In genomic region chr16:37868506-37869469, GRCm38 (mm10) we compare ENCODE assay signal across 8 mouse cellular contexts. TPM values are rescaled to one million over a fixed set of nuclear protein-coding genes. Genes with fewer than 3 reads are reported as not detected.
A peak's percentile ranks its signal among the peaks of the same experiment; 100 is the strongest.
DNase-seq lines count a peak whose midpoint lies in the region; ATAC-seq and TF ChIP-seq lines count a peak whose summit lies in the region.

No protein-coding gene starts in this region.

- H3K9me3 ChIP-seq in MEL (replicated peaks; ENCODE audit: insufficient read depth, low read length), result no peaks in the 10 kb centered on the region
- H3K9me3 ChIP-seq in kidney, embryonic 14.5 days (ENCODE audit: control insufficient read depth, low read length), result no peaks in the 10 kb centered on the region
- H3K9me3 ChIP-seq in liver, embryonic 15.5 days (replicated peaks), result no peaks in the 10 kb centered on the region
- no peaks in the 10 kb centered on the region for H3K9me3 ChIP-seq in neural tube, embryonic 11.5 days (ENCODE audit: control insufficient read depth, low read length)

- peak overlapping the region; percentile 98 to 100 for H3K4me3 ChIP-seq in MEL (ENCODE audit: control insufficient read depth in 1 of 2, insufficient read depth in 1 of 2, low read depth in 2 of 2, low read length in 2 of 2)
- H3K4me3 ChIP-seq in kidney, embryonic 14.5 days (ENCODE audit: low read length), result peak overlapping the region; percentile 98
- peak overlapping the region; percentile 80 for H3K4me3 ChIP-seq in liver, embryonic 15.5 days (replicated peaks)
- H3K4me3 ChIP-seq in neural tube, embryonic 11.5 days (ENCODE audit: low read depth, low read length), result peak overlapping the region; percentile 96

- intact Hi-C loops in gastrocnemius, postnatal 36 days (cut with DNase I), result loop anchor here (5.0 kb wide), 1 partner anchor 61 kb away; no protein-coding TSS in a partner anchor

- DNase-seq in 3134 (ENCODE audit: extremely low read depth, insufficient read length, low spot score) (peak; percentile 84), MEL (ENCODE audit: low read depth, low spot score) (peak; percentile 70)
- peak; percentile 71 for DNase-seq in embryo, embryonic 10.5 days (ENCODE audit: low spot score)
- peak; percentile 34 to 63 for DNase-seq in gastrocnemius, postnatal 36 days
- DNase-seq in neural tube, embryonic 11.5 days (ENCODE audit: low spot score), result peak; percentile 86
- peak; percentile 56 for DNase-seq in urinary bladder, postnatal 14 days (ENCODE audit: low spot score)

- H3K36me3 ChIP-seq in MEL (ENCODE audit: control insufficient read depth in 1 of 2, insufficient read depth in 2 of 2, low read length in 2 of 2), result peaks cover 3 to 29% of the 10 kb centered on the region in 2 experiments
- no peaks in the 10 kb centered on the region; the same call in 1 of the 2 replicates for H3K36me3 ChIP-seq in kidney, embryonic 14.5 days (ENCODE audit: control insufficient read depth, insufficient read depth, low read length)
- H3K36me3 ChIP-seq in liver, embryonic 15.5 days (replicated peaks), result no peaks in the 10 kb centered on the region
- 0 out of 2 replicates have a peak, but pooled peaks cover 2% of the 10 kb centered on the region for H3K36me3 ChIP-seq in neural tube, embryonic 11.5 days (ENCODE audit: control insufficient read depth, insufficient read depth, low read length)

- TF ChIP-seq CTCF in MEL (IDR thresholded peaks at IDR 0.05 in 2 of 3, conservative IDR thresholded peaks at IDR 0.05 in 1 of 3; ENCODE audit: control insufficient read depth in 1 of 3, insufficient read depth in 1 of 3, low read depth in 2 of 3, low read length in 3 of 3, poor library complexity in 1 of 3, severe bottlenecking in 1 of 3), result no peak

- H3K27me3 ChIP-seq in MEL (ENCODE audit: control insufficient read depth in 1 of 2, insufficient read depth in 2 of 2, low read length in 2 of 2), result no peaks in the 10 kb centered on the region
- no peaks in the 10 kb centered on the region for H3K27me3 ChIP-seq in kidney, embryonic 14.5 days (ENCODE audit: control insufficient read depth, insufficient read depth, low read length)
- H3K27me3 ChIP-seq in liver, embryonic 15.5 days, result no peaks in the 10 kb centered on the region
- H3K27me3 ChIP-seq in neural tube, embryonic 11.5 days (ENCODE audit: control insufficient read depth, insufficient read depth, low read length), result no peaks in the 10 kb centered on the region

- no peak for TF ChIP-seq EP300 in MEL (IDR thresholded peaks at IDR 0.05; ENCODE audit: low read depth in 1 of 2, low read length in 2 of 2)

- H3K4me1 ChIP-seq in MEL (ENCODE audit: control insufficient read depth in 1 of 2, insufficient read depth in 2 of 2, low read length in 2 of 2), result peaks cover 6 to 22% of the 10 kb centered on the region in 2 experiments
- peaks cover 12% of the 10 kb centered on the region; the same call in 1 of the 2 replicates for H3K4me1 ChIP-seq in kidney, embryonic 14.5 days (ENCODE audit: control insufficient read depth, insufficient read depth, low read length)
- H3K4me1 ChIP-seq in liver, embryonic 15.5 days (replicated peaks), result peaks cover 32% of the 10 kb centered on the region
- peaks cover 14% of the 10 kb centered on the region; the same call in 1 of the 2 replicates for H3K4me1 ChIP-seq in neural tube, embryonic 11.5 days (ENCODE audit: control insufficient read depth, insufficient read depth, low read length)

- peaks cover 46% of the 10 kb centered on the region for H3K79me2 ChIP-seq in MEL (ENCODE audit: control insufficient read depth, insufficient read depth, low read length, poor library complexity)

- peak overlapping the region; percentile 81 for H3K4me2 ChIP-seq in kidney, embryonic 14.5 days (replicated peaks; ENCODE audit: low read depth, low read length)
- H3K4me2 ChIP-seq in liver, embryonic 15.5 days, result peak overlapping the region; percentile 83
- H3K4me2 ChIP-seq in neural tube, embryonic 11.5 days (ENCODE audit: low read depth), result peak overlapping the region; percentile 76

- WGBS in kidney, embryonic 14.5 days, result under 1% methylated on average over 44 of the region's 87 CpGs
- under 1% methylated on average over 84 of the region's 87 CpGs for WGBS in liver, embryonic 15.5 days (ENCODE audit: insufficient replicate concordance)
- WGBS in neural tube, embryonic 11.5 days, result under 1% methylated on average over 83 of the region's 87 CpGs

- no peak for TF ChIP-seq RAD21 in MEL (IDR thresholded peaks at IDR 0.05; ENCODE audit: low read depth, low read length)

- peak; percentile 79 for ATAC-seq in kidney, embryonic 14.5 days (ENCODE audit: low FRiP score, low TSS enrichment)
- ATAC-seq in liver, embryonic 15.5 days (ENCODE audit: insufficient read depth), result peak; percentile 64
- ATAC-seq in neural tube, embryonic 11.5 days (ENCODE audit: insufficient read depth, low FRiP score, low TSS enrichment), result peak; percentile 65

- TF ChIP-seq POLR2A in MEL (IDR thresholded peaks at IDR 0.05; ENCODE audit: control insufficient read depth in 1 of 2, insufficient read depth in 1 of 2, low read depth in 1 of 2, low read length in 2 of 2, poor library complexity in 1 of 2), result no peak

- peak overlapping the region; percentile 100 for H3K9ac ChIP-seq in MEL (ENCODE audit: control insufficient read depth, low read depth, low read length, poor library complexity, severe bottlenecking)
- peak overlapping the region; percentile 99 for H3K9ac ChIP-seq in kidney, embryonic 14.5 days (ENCODE audit: low read depth, low read length)
- peak overlapping the region; percentile 71 for H3K9ac ChIP-seq in liver, embryonic 15.5 days
- peak overlapping the region; percentile 99 for H3K9ac ChIP-seq in neural tube, embryonic 11.5 days (ENCODE audit: low read length)

- H3K27ac ChIP-seq in MEL (ENCODE audit: control insufficient read depth, low read depth, low read length), result peak overlapping the region; percentile 79
- H3K27ac ChIP-seq in kidney, embryonic 14.5 days (ENCODE audit: low read depth, low read length), result peak overlapping the region; percentile 99
- H3K27ac ChIP-seq in liver, embryonic 15.5 days (replicated peaks), result peak overlapping the region; percentile 86
- H3K27ac ChIP-seq in neural tube, embryonic 11.5 days (ENCODE audit: low read depth, low read length), result peak overlapping the region; percentile 99

TF ChIP-seq in MEL, 35 proteins besides CTCF, POLR2A, EP300 and RAD21 (continues in another document):
- TF ChIP-seq GABPA (IDR thresholded peaks at IDR 0.05; ENCODE audit: low read depth, low read length) (no peak), ZNF384 (IDR thresholded peaks at IDR 0.05; ENCODE audit: low read depth, low read length) (no peak), CHD1 (IDR thresholded peaks at IDR 0.05; ENCODE audit: low read depth, low read length) (no peak), HCFC1 (IDR thresholded peaks at IDR 0.05; ENCODE audit: low read depth, low read length) (no peak), MYC (IDR thresholded peaks at IDR 0.05; ENCODE audit: low read depth, low read length) (0 out of 2 replicates have a peak, but pooled peaks have one; percentile 24), ELF1 (IDR thresholded peaks at IDR 0.05; ENCODE audit: low read depth, low read length) (no peak), GATA1 (IDR thresholded peaks at IDR 0.05; ENCODE audit: low read depth, low read length) (no peak), NELFE (IDR thresholded peaks at IDR 0.05; ENCODE audit: low read depth, low read length) (no peak), ZC3H11A (IDR thresholded peaks at IDR 0.05; ENCODE audit: low read depth, low read length) (no peak), MEF2A (IDR thresholded peaks at IDR 0.05; ENCODE audit: extremely low read depth, insufficient replicate concordance, low read depth, low read length, poor library complexity, severe bottlenecking) (no peak), POLR2AphosphoS5 (IDR thresholded peaks at IDR 0.05; ENCODE audit: borderline replicate concordance, low read depth, low read length) (no peak), MAX (IDR thresholded peaks at IDR 0.05; ENCODE audit: low read length) (0 out of 2 replicates have a peak, but pooled peaks have one; percentile 25), UBTF (IDR thresholded peaks at IDR 0.05; ENCODE audit: borderline replicate concordance, insufficient read depth, low read depth, low read length) (no peak), BHLHE40 (IDR thresholded peaks at IDR 0.05; ENCODE audit: borderline replicate concordance, low read depth, low read length) (no peak), MYB (IDR thresholded peaks at IDR 0.05; ENCODE audit: low read depth, low read length) (no peak), ZKSCAN1 (IDR thresholded peaks at IDR 0.05; ENCODE audit: low read depth, low read length) (no peak), KAT2A (conservative IDR thresholded peaks at IDR 0.05; ENCODE audit: low read depth, low read length) (no peak), RCOR1 (IDR thresholded peaks at IDR 0.05; ENCODE audit: low read depth, low read length) (no peak)

RNA-seq across cellular contexts. Expression of gene Lrrc58, which starts 0.6 kb away (rescaled TPM):
- total RNA-seq in MEL (2012; rRNA removed), result 24.8 and 27.0 TPM in 2 replicates
- 10 to 100 TPM; 11.0 to 29.6 TPM for polyA plus RNA-seq in MEL (2012; ENCODE audit: insufficient read depth in 1 of 2, insufficient read length in 2 of 2, low read depth in 1 of 2, low replicate concordance in 2 of 2, missing spikeins in 1 of 2)
- 10 to 100 TPM; 42.5 to 46.2 TPM for total RNA-seq in gastrocnemius, postnatal 36 days (2021)
- polyA plus RNA-seq in kidney, embryonic 14.5 days (2014; fragmentation: Nextera tagmentation; extraction: Ambion mirVana), result 51.5 and 78.1 TPM in 2 replicates
- 12.0 TPM in 2 replicates for polyA plus RNA-seq in liver, embryonic 15.5 days (2015; fragmentation: Nextera tagmentation; extraction: Ambion mirVana)
- polyA plus RNA-seq in neural tube, embryonic 11.5 days (2014; fragmentation: Nextera tagmentation; extraction: Ambion mirVana), result 59.9 and 60.8 TPM in 2 replicates

RNA-seq across cellular contexts. Expression of gene Gm36028, which starts 7.8 kb away (rescaled TPM):
- not detected in 2 replicates for total RNA-seq in MEL (2012; rRNA removed)
- not detected for polyA plus RNA-seq in MEL (2012; ENCODE audit: insufficient read depth in 1 of 2, insufficient read length in 2 of 2, low read depth in 1 of 2, low replicate concordance in 2 of 2, missing spikeins in 1 of 2)
- total RNA-seq in gastrocnemius, postnatal 36 days (2021), result not detected
- 0.26 TPM in 1 of 2 replicates, not detected in the other for polyA plus RNA-seq in kidney, embryonic 14.5 days (2014; fragmentation: Nextera tagmentation; extraction: Ambion mirVana)
- polyA plus RNA-seq in liver, embryonic 15.5 days (2015; fragmentation: Nextera tagmentation; extraction: Ambion mirVana), result 0.09 TPM in 1 of 2 replicates, not detected in the other
- polyA plus RNA-seq in neural tube, embryonic 11.5 days (2014; fragmentation: Nextera tagmentation; extraction: Ambion mirVana), result not detected in 2 replicates

RNA-seq across cellular contexts. Expression of gene Gpr156, which starts 47.5 kb away (rescaled TPM):
- total RNA-seq in MEL (2012; rRNA removed), result not detected in 2 replicates
- not detected for polyA plus RNA-seq in MEL (2012; ENCODE audit: insufficient read depth in 1 of 2, insufficient read length in 2 of 2, low read depth in 1 of 2, low replicate concordance in 2 of 2, missing spikeins in 1 of 2)
- total RNA-seq in gastrocnemius, postnatal 36 days (2021), result under 1 TPM in 1 of 2 experiments, not detected in 1; 0.10 TPM
- polyA plus RNA-seq in kidney, embryonic 14.5 days (2014; fragmentation: Nextera tagmentation; extraction: Ambion mirVana), result 0.57 and 1.1 TPM in 2 replicates
- polyA plus RNA-seq in liver, embryonic 15.5 days (2015; fragmentation: Nextera tagmentation; extraction: Ambion mirVana), result 0.02 TPM in 1 of 2 replicates, not detected in the other
- polyA plus RNA-seq in neural tube, embryonic 11.5 days (2014; fragmentation: Nextera tagmentation; extraction: Ambion mirVana), result 7.1 and 7.8 TPM in 2 replicates

Comparison
In these comparisons a context has a peak if more than half of its experiments do, and no peak if none do; other contexts are left out.
1. Peak in every context shown above with its lines: DNase-seq, ATAC-seq, H3K4me3 ChIP-seq and H3K27ac ChIP-seq.